Mouse (Mus musculus): ENCODE results near the gene Slc8a2.

The Slc8a2 gene

GRCm38 (mm10) chr7:16172141-16172581 lies 42.5 kb downstream of the Slc8a2 start:
- no peak for DNase-seq (ENCODE audit: low spot score)

- no peak for DNase-seq (ENCODE audit: low spot score)
Observed at GRCm38 (mm10) chr7:16172586-16173140, 43.0 kb downstream of the Slc8a2 start.

GRCm38 (mm10) chr7:16173146-16173545 lies 43.5 kb downstream of the Slc8a2 start:
- DNase-seq (ENCODE audit: low spot score), result no peak

GRCm38 (mm10) chr7:16174597-16175541 lies 45.2 kb downstream of the Slc8a2 start, which contains the start of gene Meis3:
Gene Meis3, plus strand, starts transcription at chr7:16175090.
- peak; percentile 69 for DNase-seq (ENCODE audit: low spot score)

GRCm38 (mm10) chr7:16175542-16175931 lies 45.9 kb downstream of the Slc8a2 start:
- no peak for DNase-seq (ENCODE audit: low spot score)

- no peak for DNase-seq (ENCODE audit: low spot score)
Observed at GRCm38 (mm10) chr7:16178114-16178513, 48.5 kb downstream of the Slc8a2 start.

- peak; percentile 25 for DNase-seq (ENCODE audit: low spot score)
Observed at GRCm38 (mm10) chr7:16183663-16184062, 54.0 kb downstream of the Slc8a2 start.

GRCm38 (mm10) chr7:16187494-16187893 lies 57.9 kb downstream of the Slc8a2 start:
- no peak for DNase-seq (ENCODE audit: low spot score)

- peak; percentile 74 for DNase-seq (ENCODE audit: low spot score)
Observed at GRCm38 (mm10) chr7:16192315-16192714, 62.7 kb downstream of the Slc8a2 start.

- DNase-seq (ENCODE audit: low spot score), result peak; percentile 19
Observed at GRCm38 (mm10) chr7:16193702-16194101, 64.1 kb downstream of the Slc8a2 start.

GRCm38 (mm10) chr7:16196616-16197015 lies 67.0 kb downstream of the Slc8a2 start:
- no peak for DNase-seq (ENCODE audit: low spot score)

GRCm38 (mm10) chr7:16197166-16197565 lies 67.5 kb downstream of the Slc8a2 start:
- peak; percentile 29 for DNase-seq (ENCODE audit: low spot score)

- no peak for DNase-seq (ENCODE audit: low spot score)
Observed at GRCm38 (mm10) chr7:16198540-16198939, 68.9 kb downstream of the Slc8a2 start.

- DNase-seq (ENCODE audit: low spot score), result peak; percentile 55
Observed at GRCm38 (mm10) chr7:16201136-16201535, 71.5 kb downstream of the Slc8a2 start.

- no peak for DNase-seq (ENCODE audit: low spot score)
Observed at GRCm38 (mm10) chr7:16202756-16203504, 73.3 kb downstream of the Slc8a2 start.

GRCm38 (mm10) chr7:16203505-16203903 lies 73.9 kb downstream of the Slc8a2 start:
- DNase-seq (ENCODE audit: low spot score), result no peak

- DNase-seq (ENCODE audit: low spot score), result no peak
Observed at GRCm38 (mm10) chr7:16204791-16205190, 75.2 kb downstream of the Slc8a2 start.

GRCm38 (mm10) chr7:16207076-16207475 lies 77.5 kb downstream of the Slc8a2 start:
- DNase-seq (ENCODE audit: low spot score), result peak; percentile 36

GRCm38 (mm10) chr7:16207496-16207895 lies 77.9 kb downstream of the Slc8a2 start:
- peak; percentile 19 for DNase-seq (ENCODE audit: low spot score)

GRCm38 (mm10) chr7:16208781-16209665 lies 79.4 kb downstream of the Slc8a2 start:
- DNase-seq (ENCODE audit: low spot score), result no peak

All from T-cell, adult 2 months (primary cell).